Mouse (Mus musculus): ENCODE data around the gene Frmd5. TPM values are rescaled to one million over a fixed set of nuclear protein-coding genes. Genes with fewer than 3 reads are reported as not detected.

Gene Frmd5
- polyA plus RNA-seq, 1 experiment = not detected

GRCm38 (mm10) chr2:121594660-121595291 is 212.1 kb downstream of the Frmd5 start:
- TF ChIP-seq CTCF (IDR thresholded peaks at IDR 0.05; ENCODE audit: low read depth, low read length) (no peak), POLR2A (IDR thresholded peaks at IDR 0.05; ENCODE audit: borderline replicate concordance, low read depth, low read length) (no peak)
- no peak overlapping the region for H3K27ac ChIP-seq (ENCODE audit: insufficient read depth, low read depth, low read length)
- H3K4me1 ChIP-seq (ENCODE audit: control insufficient read depth, insufficient read depth, low read length) = no peaks in the 10 kb centered on the region
- H3K4me3 ChIP-seq (ENCODE audit: insufficient read depth, low read length) = no peak overlapping the region

- TF ChIP-seq CTCF (IDR thresholded peaks at IDR 0.05; ENCODE audit: low read depth, low read length) (no peak), POLR2A (IDR thresholded peaks at IDR 0.05; ENCODE audit: borderline replicate concordance, low read depth, low read length) (no peak)
- H3K4me1 ChIP-seq (ENCODE audit: control insufficient read depth, insufficient read depth, low read length) = no peaks in the 10 kb centered on the region
- no peak overlapping the region for H3K4me3 ChIP-seq (ENCODE audit: insufficient read depth, low read length)
- no peak overlapping the region for H3K27ac ChIP-seq (ENCODE audit: insufficient read depth, low read depth, low read length)
These were observed 212.8 kb downstream of the Frmd5 start for GRCm38 (mm10) chr2:121594131-121594530.

- Histone ChIP-seq H3K27ac (ENCODE audit: insufficient read depth, low read depth, low read length) (no peak overlapping the region), H3K4me3 (ENCODE audit: insufficient read depth, low read length) (no peak overlapping the region), H3K4me1 (ENCODE audit: control insufficient read depth, insufficient read depth, low read length) (no peaks in the 10 kb centered on the region)
- TF ChIP-seq POLR2A (IDR thresholded peaks at IDR 0.05; ENCODE audit: borderline replicate concordance, low read depth, low read length) = no peak
These were observed 218.6 kb downstream of the Frmd5 start for GRCm38 (mm10) chr2:121588309-121588694.

DNA sequence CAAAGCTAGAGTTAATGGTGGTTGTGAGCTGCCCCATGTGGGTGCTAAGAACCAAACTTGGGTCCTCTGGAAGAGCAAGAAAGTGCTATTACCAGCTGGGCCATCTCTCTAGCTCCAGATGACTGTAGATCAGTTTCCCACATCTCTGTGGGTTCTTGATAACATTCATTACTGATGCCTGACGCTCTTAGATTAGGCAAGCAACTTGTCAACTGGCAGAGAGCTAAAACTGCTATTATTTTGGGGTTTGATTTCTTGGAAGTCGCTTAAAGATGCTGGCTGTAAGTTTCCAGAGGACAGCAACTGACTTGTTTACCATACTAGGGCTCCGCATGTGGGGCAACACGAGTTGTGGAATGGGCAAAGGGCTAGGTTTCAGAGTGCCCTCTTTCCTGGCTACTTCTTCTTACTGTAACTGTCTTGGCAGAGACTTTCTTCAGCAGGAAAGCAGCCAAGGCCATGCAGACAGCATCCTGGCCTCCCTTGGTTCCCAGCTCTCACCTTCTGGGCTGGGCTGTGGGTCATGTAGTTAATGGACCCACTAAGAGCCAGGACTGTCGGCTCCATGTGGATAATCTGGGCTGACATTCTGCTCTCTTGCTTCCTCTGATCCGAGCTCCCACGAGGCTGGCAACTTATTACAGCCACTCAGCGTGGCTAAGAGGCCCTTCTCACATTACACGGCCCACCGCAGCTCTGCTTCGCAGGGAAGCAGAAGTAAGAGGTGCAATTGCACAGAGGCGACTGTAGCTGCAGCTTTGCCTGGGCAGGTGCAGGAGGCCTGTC is 219.2 kb downstream of the Frmd5 start:
- no peaks in the 10 kb centered on the region for H3K4me1 ChIP-seq (ENCODE audit: control insufficient read depth, insufficient read depth, low read length)
- no peak overlapping the region for H3K27ac ChIP-seq (ENCODE audit: insufficient read depth, low read depth, low read length)
- TF ChIP-seq POLR2A (IDR thresholded peaks at IDR 0.05; ENCODE audit: borderline replicate concordance, low read depth, low read length) = no peak
- no peak for TF ChIP-seq CTCF (IDR thresholded peaks at IDR 0.05; ENCODE audit: low read depth, low read length)
- H3K4me3 ChIP-seq (ENCODE audit: insufficient read depth, low read length) = no peak overlapping the region

DNA sequence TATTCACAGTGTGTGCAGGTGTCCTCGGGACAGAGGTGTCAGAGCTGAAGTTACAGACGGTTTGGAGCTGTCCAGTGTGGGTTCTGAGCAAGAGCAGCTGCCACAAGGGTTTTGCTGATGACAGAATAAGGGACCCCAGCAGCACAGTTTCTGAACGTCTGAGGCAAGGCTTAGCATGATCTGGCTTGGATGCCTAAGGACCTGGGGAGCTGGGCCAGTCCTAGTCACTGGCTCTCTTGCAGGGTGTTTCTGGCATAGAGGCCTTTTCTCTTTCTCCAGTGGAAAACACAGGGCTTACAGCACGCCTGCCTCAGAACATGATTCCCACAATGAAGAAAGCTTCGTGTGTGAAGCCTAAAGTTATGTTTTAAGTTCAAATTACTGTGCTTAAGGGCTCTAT is 222.2 kb downstream of the Frmd5 start:
- no peak for TF ChIP-seq CTCF (IDR thresholded peaks at IDR 0.05; ENCODE audit: low read depth, low read length)
- no peak for TF ChIP-seq POLR2A (IDR thresholded peaks at IDR 0.05; ENCODE audit: borderline replicate concordance, low read depth, low read length)
- no peak overlapping the region for H3K27ac ChIP-seq (ENCODE audit: insufficient read depth, low read depth, low read length)
- no peak overlapping the region for H3K4me3 ChIP-seq (ENCODE audit: insufficient read depth, low read length)
- H3K4me1 ChIP-seq (ENCODE audit: control insufficient read depth, insufficient read depth, low read length) = no peaks in the 10 kb centered on the region

GRCm38 (mm10) chr2:121583468-121584116 is 223.3 kb downstream of the Frmd5 start:
- TF ChIP-seq POLR2A (IDR thresholded peaks at IDR 0.05; ENCODE audit: borderline replicate concordance, low read depth, low read length) (no peak), CTCF (IDR thresholded peaks at IDR 0.05; ENCODE audit: low read depth, low read length) (no peak)
- no peaks in the 10 kb centered on the region for H3K4me1 ChIP-seq (ENCODE audit: control insufficient read depth, insufficient read depth, low read length)
- H3K4me3 ChIP-seq (ENCODE audit: insufficient read depth, low read length) = no peak overlapping the region
- H3K27ac ChIP-seq (ENCODE audit: insufficient read depth, low read depth, low read length) = no peak overlapping the region

- Histone ChIP-seq H3K4me1 (ENCODE audit: control insufficient read depth, insufficient read depth, low read length) (no peaks in the 10 kb centered on the region), H3K27ac (ENCODE audit: insufficient read depth, low read depth, low read length) (no peak overlapping the region), H3K4me3 (ENCODE audit: insufficient read depth, low read length) (no peak overlapping the region)
- TF ChIP-seq CTCF (IDR thresholded peaks at IDR 0.05; ENCODE audit: low read depth, low read length) = no peak
- no peak for TF ChIP-seq POLR2A (IDR thresholded peaks at IDR 0.05; ENCODE audit: borderline replicate concordance, low read depth, low read length)
These were observed 224.0 kb downstream of the Frmd5 start for GRCm38 (mm10) chr2:121582809-121583376.

DNA sequence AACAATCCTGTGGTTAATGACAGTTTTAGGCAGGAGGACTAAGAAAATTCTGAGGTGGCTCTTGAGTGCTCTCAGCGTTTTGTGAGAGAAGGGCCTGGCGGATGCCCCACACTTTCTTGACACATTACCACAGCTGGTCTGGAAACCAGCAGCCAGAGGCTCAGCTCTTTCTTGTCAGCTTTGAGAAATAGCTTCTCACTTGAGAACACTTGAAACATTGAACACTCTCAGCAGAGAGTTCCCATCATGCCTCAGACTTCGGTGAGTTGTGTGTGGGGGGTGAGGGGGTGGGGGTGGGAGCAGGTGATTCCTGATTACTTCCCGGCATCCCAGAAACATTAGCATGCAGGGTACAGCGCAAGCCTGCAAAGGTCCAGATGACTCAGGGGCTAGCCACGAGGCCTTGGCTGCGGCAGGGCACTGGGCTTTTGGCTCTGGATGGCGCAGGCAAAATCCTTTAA is 231.1 kb downstream of the Frmd5 start:
- no peak overlapping the region for H3K27ac ChIP-seq (ENCODE audit: insufficient read depth, low read depth, low read length)
- TF ChIP-seq POLR2A (IDR thresholded peaks at IDR 0.05; ENCODE audit: borderline replicate concordance, low read depth, low read length) (no peak), CTCF (IDR thresholded peaks at IDR 0.05; ENCODE audit: low read depth, low read length) (no peak)
- H3K4me3 ChIP-seq (ENCODE audit: insufficient read depth, low read length) = no peak overlapping the region
- no peaks in the 10 kb centered on the region for H3K4me1 ChIP-seq (ENCODE audit: control insufficient read depth, insufficient read depth, low read length)

DNA sequence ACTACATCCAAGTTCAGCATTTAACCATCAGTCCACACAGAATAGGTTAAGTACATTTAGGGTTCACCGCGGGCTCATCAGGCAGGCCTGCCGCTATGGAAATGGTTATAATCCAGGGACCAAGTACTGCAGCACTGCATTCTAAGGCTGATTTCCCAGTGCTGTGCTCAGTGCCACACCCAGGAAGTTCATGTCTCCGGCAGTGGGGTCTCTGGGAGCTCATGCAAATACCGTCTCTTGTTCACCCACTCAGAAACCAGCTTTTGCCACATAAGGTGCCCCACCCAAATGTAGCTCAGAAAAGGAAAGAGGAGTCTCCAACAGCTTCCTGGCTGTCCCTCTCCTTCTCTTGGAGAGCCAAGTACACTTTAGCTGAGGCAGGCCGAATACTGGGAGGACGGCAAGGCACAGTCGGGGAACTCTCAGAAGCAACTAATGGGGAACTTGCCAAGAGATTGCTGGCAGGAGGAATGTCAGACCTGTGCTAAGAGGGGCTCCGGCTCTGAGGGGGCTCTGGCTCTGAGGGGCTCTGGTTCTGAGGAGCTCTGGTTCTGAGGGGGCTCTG is 232.7 kb downstream of the Frmd5 start:
- H3K4me3 ChIP-seq (ENCODE audit: insufficient read depth, low read length) = no peak overlapping the region
- H3K27ac ChIP-seq (ENCODE audit: insufficient read depth, low read depth, low read length) = no peak overlapping the region
- no peaks in the 10 kb centered on the region for H3K4me1 ChIP-seq (ENCODE audit: control insufficient read depth, insufficient read depth, low read length)
- TF ChIP-seq CTCF (IDR thresholded peaks at IDR 0.05; ENCODE audit: low read depth, low read length) (no peak), POLR2A (IDR thresholded peaks at IDR 0.05; ENCODE audit: borderline replicate concordance, low read depth, low read length) (no peak)

Measured in bone marrow macrophage, adult 2 months (primary cell).